ENCODE assay signal across 21 mouse cellular contexts in genomic region chr6:114746439-114746974, GRCm38 (mm10).
DNase-seq lines count a peak whose midpoint lies in the region; ATAC-seq lines count a peak whose summit lies in the region.
"Had no signal": no experiment of that assay in that cellular context is flagged by ENCODE, and none has a peak within 500 bp of the region (broad histone marks: within the 10 kb centered on the region; RNA-seq: fewer than 3 reads in every experiment).

No protein-coding gene starts in this region.

- 82% methylated on average over 7 of the region's 7 CpGs for WGBS in midbrain, embryonic 15.5 days

- no peak for ATAC-seq in midbrain, embryonic 15.5 days (replicated peaks)
- ATAC-seq: forebrain, embryonic 16.5 days; hindbrain, embryonic 16.5 days; intestine, embryonic 16.5 days had no signal

- no peak overlapping the region for H3K4me3 ChIP-seq in midbrain, embryonic 15.5 days
- H3K4me3 ChIP-seq: heart, embryonic 13.5 days; liver, embryonic 15.5 days had no signal

- no peaks in the 10 kb centered on the region for H3K9me3 ChIP-seq in midbrain, embryonic 15.5 days
- H3K9me3 ChIP-seq: heart, embryonic 13.5 days; liver, embryonic 15.5 days had no signal

- no peaks in the 10 kb centered on the region for H3K4me1 ChIP-seq in midbrain, embryonic 15.5 days
- H3K4me1 ChIP-seq: liver, embryonic 15.5 days had no signal

- no peak overlapping the region for H3K27ac ChIP-seq in midbrain, embryonic 15.5 days
- H3K27ac ChIP-seq: heart, embryonic 13.5 days; liver, embryonic 15.5 days; macrophage had no signal

- no peak overlapping the region for H3K4me2 ChIP-seq in midbrain, embryonic 15.5 days
- H3K4me2 ChIP-seq: heart, embryonic 13.5 days; liver, embryonic 15.5 days; midbrain, embryonic 11.5 days had no signal

- no peaks in the 10 kb centered on the region for H3K27me3 ChIP-seq in midbrain, embryonic 15.5 days (replicated peaks)
- H3K27me3 ChIP-seq: heart, embryonic 13.5 days; liver, embryonic 15.5 days had no signal

- H3K9ac ChIP-seq in midbrain, embryonic 15.5 days, result no peak overlapping the region
- H3K9ac ChIP-seq: heart, embryonic 13.5 days; liver, embryonic 15.5 days had no signal

- peak; percentile 83 for DNase-seq in heart, adult 11 months
- no peak for DNase-seq in heart, postnatal 25 days (ENCODE audit: low spot score)
- DNase-seq in thymus, postnatal 4 days, result peak; percentile 31
- no peak for DNase-seq in thymus, adult 18-20 months
- peak; percentile 88 for DNase-seq in fibroblast of lung, adult 2 months (ENCODE audit: low read depth)
- DNase-seq in gastrocnemius, adult 8-10 months (ENCODE audit: low spot score in 2 of 2), result no peak
- DNase-seq: adrenal gland, postnatal 10 days; B cell, adult 2 months; cerebellum, adult 11-12 months; cerebellum, postnatal 14 days; embryo, embryonic 11 days; heart, postnatal 36 days; kidney, postnatal 10 days had no signal

- no peaks in the 10 kb centered on the region for H3K36me3 ChIP-seq in midbrain, embryonic 15.5 days (replicated peaks)
- H3K36me3 ChIP-seq: heart, embryonic 13.5 days; liver, embryonic 15.5 days had no signal

- intact Hi-C loops in heart, postnatal 25 days (cut with DNase I), result no loop called here

Comparison
In these comparisons a context has a peak if more than half of its experiments do, and no peak if none do; other contexts are left out.
1. DNase-seq: peak in heart, adult 11 months (single experiment), thymus, postnatal 4 days (single experiment) and fibroblast of lung, adult 2 months (single experiment); none in heart, postnatal 25 days (single experiment), thymus, adult 18-20 months (0 of 2) and gastrocnemius, adult 8-10 months (0 of 2).